Mouse (Mus musculus) heart, embryonic 11.5 days (tissue): ENCODE results near the gene Ankmy1. TPM values are rescaled to one million over a fixed set of nuclear protein-coding genes. Genes with fewer than 3 reads are reported as not detected.
A peak's percentile ranks its signal among the peaks of the same experiment; 100 is the strongest.

ENCODE experiments used
- ATAC-seq: fragments of 200-750 bp; cut with Nextera tagmentation; replicated peaks from 2 replicates; pipeline ENCODE4 v1.8.0; 2017; ENCODE audit warnings: moderate library complexity; ENCODE audit not compliant: insufficient number of reproducible peaks, low FRiP score, low TSS enrichment
- H3K27ac ChIP-seq: fragments of 300-500 bp; sonication (generic); 2 replicates; pipeline ENCODE4 v1.5.1; 2014; ENCODE audit warnings: mild to moderate bottlenecking, low read depth, low read length
- H3K27me3 ChIP-seq: fragments of 300-500 bp; sonication (generic); 2 replicates; pipeline ENCODE4 v1.6.1; 2014; ENCODE audit warnings: mild to moderate bottlenecking, low read length, mixed read lengths; ENCODE audit not compliant: control insufficient read depth, insufficient read depth
- H3K36me3 ChIP-seq: fragments of 300-500 bp; sonication (generic); 2 replicates; pipeline ENCODE4 v1.6.1; 2014; ENCODE audit warnings: mild to moderate bottlenecking, low read length, moderate library complexity, mixed read lengths; ENCODE audit not compliant: control insufficient read depth, insufficient read depth
- H3K4me1 ChIP-seq: fragments of 300-500 bp; sonication (generic); 2 replicates; pipeline ENCODE4 v1.6.1; 2014; ENCODE audit warnings: low read length; ENCODE audit not compliant: control insufficient read depth, insufficient read depth
- H3K4me2 ChIP-seq: fragments of 300-500 bp; sonication (generic); 2 replicates; pipeline ENCODE4 v1.6.1; 2014; ENCODE audit warnings: mild to moderate bottlenecking, moderate library complexity
- H3K4me3 ChIP-seq: fragments of 300-500 bp; sonication (generic); 2 replicates; pipeline ENCODE4 v1.5.1; 2014; ENCODE audit warnings: low read depth, low read length
- H3K9ac ChIP-seq: fragments of 300-500 bp; sonication (generic); 2 replicates; pipeline ENCODE4 v1.6.1; 2014; ENCODE audit warnings: mild to moderate bottlenecking, low read depth, low read length, moderate library complexity
- H3K9me3 ChIP-seq: fragments of 300-500 bp; sonication (generic); replicated peaks from 2 replicates; pipeline ENCODE4 v1.6.1; 2016; ENCODE audit warnings: low read length; ENCODE audit not compliant: control insufficient read depth
- WGBS: fragments of 180-500 bp; shearing (Covaris S2); extraction: QIAGEN DNeasy Blood & Tissue Kit; methylation state at CpG from one replicate; pipeline ENCODE4 v1.1.7; 2014; ENCODE audit not compliant: insufficient replicate concordance; 5-methylcytosine and 5-hydroxymethylcytosine counted together
- polyA plus RNA-seq: library from polyadenylated mRNA; unstranded; fragments of >200 nt; fragmentation: Nextera tagmentation; extraction: Ambion mirVana; gene quantifications from 2 replicates; pipeline ENCODE4 v1.2.1, GENCODE M21; 2014

Gene Ankmy1
- polyA plus RNA-seq, 1 experiment from 2014 or later = 0.34 TPM

- no peak for ATAC-seq
- Histone ChIP-seq H3K9ac (no peak overlapping the region), H3K4me3 (no peak overlapping the region), H3K27me3 (no peaks in the 10 kb centered on the region), H3K4me1 (peaks cover 8% of the 10 kb centered on the region), H3K4me2 (no peak overlapping the region), H3K9me3 (no peaks in the 10 kb centered on the region), H3K27ac (no peak overlapping the region), H3K36me3 (peaks cover 26% of the 10 kb centered on the region)
- WGBS = 91% methylated on average over 9 of the region's 9 CpGs
Measured at GRCm38 (mm10) chr1:92916725-92917124, 14.0 kb upstream of the Ankmy1 start.

DNA sequence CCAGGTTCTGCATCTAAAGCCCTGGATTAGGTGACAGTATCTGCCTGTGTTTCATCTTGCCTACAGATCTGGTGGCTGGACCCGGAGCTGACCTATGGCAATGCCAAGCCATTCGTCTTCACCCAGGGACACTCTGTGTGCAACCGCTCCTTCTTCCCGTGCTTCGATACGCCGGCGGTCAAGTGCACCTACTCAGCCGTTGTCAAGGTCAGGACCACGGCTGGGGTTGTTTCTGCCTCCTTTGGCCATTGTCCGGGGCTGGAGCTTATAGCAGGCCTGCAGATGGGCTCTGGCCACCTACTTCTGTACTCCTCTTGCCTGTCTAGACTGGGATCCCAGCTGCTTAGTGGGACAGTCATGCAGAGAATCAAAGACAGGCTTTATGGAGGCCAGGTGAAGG lies 12.3 kb upstream of the Ankmy1 start:
- WGBS = 92% methylated on average over 11 of the region's 11 CpGs
- Histone ChIP-seq H3K4me3 (no peak overlapping the region), H3K4me1 (peaks cover 16% of the 10 kb centered on the region), H3K4me2 (no peak overlapping the region), H3K9ac (no peak overlapping the region), H3K36me3 (peaks cover 24% of the 10 kb centered on the region), H3K27ac (no peak overlapping the region), H3K9me3 (no peaks in the 10 kb centered on the region), H3K27me3 (no peaks in the 10 kb centered on the region)
- ATAC-seq = no peak

GRCm38 (mm10) chr1:92914239-92914638 lies 11.5 kb upstream of the Ankmy1 start:
- Histone ChIP-seq H3K4me2 (no peak overlapping the region), H3K9me3 (no peaks in the 10 kb centered on the region), H3K9ac (no peak overlapping the region), H3K36me3 (peaks cover 17% of the 10 kb centered on the region), H3K27me3 (no peaks in the 10 kb centered on the region), H3K4me1 (peaks cover 20% of the 10 kb centered on the region), H3K4me3 (no peak overlapping the region), H3K27ac (no peak overlapping the region)
- no peak for ATAC-seq
- 61% methylated on average over 4 of the region's 4 CpGs for WGBS

- Histone ChIP-seq H3K4me1 (peaks cover 24% of the 10 kb centered on the region), H3K9ac (no peak overlapping the region; the same call in 1 of the 2 replicates), H3K27me3 (no peaks in the 10 kb centered on the region), H3K4me2 (peak overlapping the region; percentile 98), H3K4me3 (peak overlapping the region; percentile 74; the same call in 1 of the 2 replicates), H3K9me3 (no peaks in the 10 kb centered on the region), H3K27ac (no peak overlapping the region), H3K36me3 (peaks cover 9% of the 10 kb centered on the region)
- 60% methylated on average over 1 of the region's 1 CpGs for whole genome bisulfite sequencing
- no peak for ATAC-seq
Measured at GRCm38 (mm10) chr1:92912286-92912685, 9.6 kb upstream of the Ankmy1 start.

DNA sequence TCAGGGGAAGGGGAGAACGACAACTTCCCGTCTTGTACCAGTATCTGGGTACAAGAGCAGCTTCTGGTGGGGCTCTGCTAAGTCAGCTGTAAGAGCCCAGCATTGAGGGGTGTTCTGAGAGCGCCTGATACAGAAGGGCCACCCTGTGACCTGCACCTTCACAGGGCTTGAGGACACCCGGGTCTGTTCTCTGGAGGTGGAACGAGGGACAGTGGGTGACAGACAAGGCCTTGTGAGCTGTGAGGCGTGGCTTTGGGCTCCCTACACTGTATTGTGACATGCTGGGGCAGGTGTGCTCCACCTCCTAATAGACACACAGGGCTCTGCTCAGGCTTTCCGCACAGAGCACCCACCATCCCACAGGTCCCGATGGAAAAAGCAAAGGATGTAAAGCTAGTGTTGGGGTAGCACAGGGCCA lies 9.0 kb upstream of the Ankmy1 start:
- Histone ChIP-seq H3K27ac (0 out of 2 replicates have a peak overlapping the region, but pooled peaks have one; percentile 82), H3K27me3 (no peaks in the 10 kb centered on the region), H3K9ac (peak overlapping the region; percentile 87), H3K36me3 (peaks cover 9% of the 10 kb centered on the region), H3K4me2 (peak overlapping the region; percentile 98), H3K4me3 (peak overlapping the region; percentile 74), H3K9me3 (no peaks in the 10 kb centered on the region), H3K4me1 (peaks cover 24% of the 10 kb centered on the region)
- no peak for ATAC-seq
- 44% methylated on average over 8 of the region's 8 CpGs for WGBS

DNA sequence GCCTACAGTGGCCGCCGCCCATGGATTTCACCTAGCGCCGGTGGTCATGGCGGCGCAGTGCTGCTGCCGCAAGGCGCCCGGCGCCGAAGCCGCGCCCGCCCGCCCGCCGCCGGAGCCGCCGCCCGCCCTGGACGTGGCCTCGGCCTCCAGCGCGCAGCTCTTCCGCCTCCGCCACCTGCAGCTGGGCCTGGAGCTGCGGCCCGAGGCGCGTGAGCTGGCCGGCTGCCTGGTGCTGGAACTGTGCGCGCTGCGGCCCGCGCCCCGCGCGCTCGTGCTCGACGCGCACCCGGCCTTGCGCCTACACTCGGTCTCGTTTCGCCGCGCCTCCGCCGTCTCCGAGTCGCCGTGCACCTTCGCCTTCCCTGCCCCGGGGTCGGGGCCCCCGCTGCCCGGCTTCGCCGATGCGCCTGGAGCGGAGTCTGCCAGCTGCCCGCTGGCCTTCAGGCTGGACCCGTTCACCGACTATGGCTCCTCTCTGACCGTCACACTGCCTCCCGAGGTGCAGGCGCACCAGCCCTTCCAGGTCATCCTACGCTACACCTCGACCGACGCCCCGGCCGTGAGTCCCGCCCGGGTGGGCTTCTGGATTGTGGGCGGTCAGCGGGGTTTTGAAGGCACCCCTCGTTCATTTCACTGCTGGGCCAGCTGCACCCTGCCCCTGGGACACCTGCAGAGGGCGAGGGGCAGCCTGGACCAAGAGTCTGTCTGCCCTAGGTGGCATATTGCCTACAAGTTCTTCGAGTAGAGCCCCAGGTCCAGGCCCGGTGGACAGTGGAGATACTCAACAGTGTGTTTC lies 8.4 kb upstream of the Ankmy1 start:
- Histone ChIP-seq H3K4me3 (peak overlapping the region; percentile 74), H3K27me3 (no peaks in the 10 kb centered on the region), H3K4me1 (peaks cover 24% of the 10 kb centered on the region), H3K36me3 (peaks cover 9% of the 10 kb centered on the region), H3K4me2 (peak overlapping the region; percentile 98), H3K9ac (peak overlapping the region; percentile 87), H3K27ac (peak overlapping the region; percentile 82), H3K9me3 (no peaks in the 10 kb centered on the region)
- peak; percentile 47 for ATAC-seq
- 2% methylated on average over 52 of the region's 85 CpGs for WGBS

GRCm38 (mm10) chr1:92910239-92910885 lies 7.7 kb upstream of the Ankmy1 start, which contains the start of gene Rnpepl1:
Gene Rnpepl1, plus strand, starts transcription at chr1:92910783.
- WGBS = 1% methylated on average over 36 of the region's 57 CpGs
- H3K4me3 ChIP-seq = peak within 1 kb of the TSS; percentile 74
- H3K9me3 ChIP-seq = no peaks in the 10 kb centered on the region
- no peaks in the 10 kb centered on the region for H3K27me3 ChIP-seq
- peak; percentile 66 for ATAC-seq
- peak within 1 kb of the TSS; percentile 82 for H3K27ac ChIP-seq
- H3K36me3 ChIP-seq = peaks cover 2% of the 10 kb centered on the region; the same call in 1 of the 2 replicates
- peak within 1 kb of the TSS; percentile 98 for H3K4me2 ChIP-seq
- H3K9ac ChIP-seq = peak within 1 kb of the TSS; percentile 87
- H3K4me1 ChIP-seq = peaks cover 24% of the 10 kb centered on the region

DNA sequence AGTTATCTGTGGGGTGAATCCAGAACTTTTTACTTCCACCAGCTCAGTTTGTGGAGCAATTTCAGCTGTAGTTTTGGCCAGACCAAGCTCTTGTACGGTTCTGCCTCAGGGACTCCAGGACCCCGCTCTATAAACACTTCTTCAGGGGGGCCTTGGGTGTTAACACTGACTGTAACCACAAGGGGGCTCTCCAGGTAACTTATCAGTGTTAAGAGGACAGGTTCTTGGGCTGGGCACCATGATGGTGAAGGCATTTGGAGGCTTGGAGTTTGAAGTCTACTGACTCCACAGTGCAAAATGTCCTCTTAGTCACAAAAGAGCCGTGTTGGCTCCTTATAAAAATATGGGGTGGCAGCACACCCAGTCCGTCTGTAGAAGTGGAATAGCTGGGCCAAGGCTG lies 6.4 kb upstream of the Ankmy1 start:
- H3K9me3 ChIP-seq = no peaks in the 10 kb centered on the region
- no peak overlapping the region for H3K4me2 ChIP-seq
- H3K27ac ChIP-seq = no peak overlapping the region
- peaks cover 24% of the 10 kb centered on the region for H3K4me1 ChIP-seq
- H3K36me3 ChIP-seq = no peaks in the 10 kb centered on the region
- no peak overlapping the region for H3K9ac ChIP-seq
- H3K27me3 ChIP-seq = no peaks in the 10 kb centered on the region
- no peak for ATAC-seq
- WGBS = 58% methylated on average over 4 of the region's 4 CpGs
- H3K4me3 ChIP-seq = no peak overlapping the region
